Mouse (Mus musculus): Measurements from ENCODE around the gene H2-Ab1. TPM values are rescaled to one million over a fixed set of nuclear protein-coding genes. Genes with fewer than 3 reads are reported as not detected.

The H2-Ab1 gene
- polyA plus RNA-seq, 1 experiment from 2014 or later: 42.0 TPM

- H3K36me3 ChIP-seq: no peaks in the 10 kb centered on the region
- H3K4me1 ChIP-seq: no peaks in the 10 kb centered on the region
- H3K4me2 ChIP-seq: no peak overlapping the region
- WGBS: 56% methylated on average over 6 of the region's 6 CpGs
- H3K9ac ChIP-seq: no peak overlapping the region
- no peak overlapping the region for H3K27ac ChIP-seq
- H3K9me3 ChIP-seq: no peaks in the 10 kb centered on the region
- H3K27me3 ChIP-seq: no peaks in the 10 kb centered on the region; the same call in 1 of the 2 replicates
- H3K4me3 ChIP-seq: no peak overlapping the region
- ATAC-seq (ENCODE audit: borderline replicate concordance, extremely low read depth, low FRiP score, low TSS enrichment): no peak
Observed at GRCm38 (mm10) chr17:34286999-34287398, 29.5 kb downstream of the H2-Ab1 start.

GRCm38 (mm10) chr17:34287648-34288047 is 30.2 kb downstream of the H2-Ab1 start, which contains the start of gene H2-Aa:
Gene H2-Aa (minus strand): TSS chr17:34287823.
- ATAC-seq (ENCODE audit: borderline replicate concordance, extremely low read depth, low FRiP score, low TSS enrichment): peak; percentile 42; the same call in 1 of the 2 replicates
- H3K4me2 ChIP-seq: no peak within 1 kb of the TSS
- no peaks in the 10 kb centered on the region for H3K27me3 ChIP-seq
- 15% methylated on average over 8 of the region's 8 CpGs for WGBS
- no peak within 1 kb of the TSS for H3K9ac ChIP-seq
- no peaks in the 10 kb centered on the region for H3K36me3 ChIP-seq
- no peak within 1 kb of the TSS for H3K4me3 ChIP-seq
- H3K9me3 ChIP-seq: no peaks in the 10 kb centered on the region
- no peaks in the 10 kb centered on the region for H3K4me1 ChIP-seq
- H3K27ac ChIP-seq: no peak within 1 kb of the TSS

- no peaks in the 10 kb centered on the region for H3K4me1 ChIP-seq
- H3K4me3 ChIP-seq: no peak overlapping the region
- no peak for ATAC-seq (ENCODE audit: borderline replicate concordance, extremely low read depth, low FRiP score, low TSS enrichment)
- H3K27ac ChIP-seq: no peak overlapping the region
- H3K9ac ChIP-seq: no peak overlapping the region
- H3K27me3 ChIP-seq: no peaks in the 10 kb centered on the region
- H3K9me3 ChIP-seq: no peaks in the 10 kb centered on the region
- H3K4me2 ChIP-seq: no peak overlapping the region
- H3K36me3 ChIP-seq: no peaks in the 10 kb centered on the region
- WGBS: 57% methylated on average over 3 of the region's 3 CpGs
Observed at GRCm38 (mm10) chr17:34288131-34288530, 30.6 kb downstream of the H2-Ab1 start.

GRCm38 (mm10) chr17:34291609-34292008 is 34.1 kb downstream of the H2-Ab1 start:
- no peak for ATAC-seq (ENCODE audit: borderline replicate concordance, extremely low read depth, low FRiP score, low TSS enrichment)
- Histone ChIP-seq H3K36me3 (no peaks in the 10 kb centered on the region), H3K4me1 (no peaks in the 10 kb centered on the region), H3K27ac (no peak overlapping the region), H3K27me3 (no peaks in the 10 kb centered on the region), H3K4me3 (no peak overlapping the region), H3K9me3 (no peaks in the 10 kb centered on the region), H3K4me2 (no peak overlapping the region), H3K9ac (no peak overlapping the region)
- WGBS: 17% methylated on average over 8 of the region's 8 CpGs

GRCm38 (mm10) chr17:34292570-34292969 is 35.1 kb downstream of the H2-Ab1 start:
- no peaks in the 10 kb centered on the region for H3K27me3 ChIP-seq
- H3K9ac ChIP-seq: no peak overlapping the region
- ATAC-seq (ENCODE audit: borderline replicate concordance, extremely low read depth, low FRiP score, low TSS enrichment): no peak
- H3K27ac ChIP-seq: no peak overlapping the region
- no peak overlapping the region for H3K4me2 ChIP-seq
- no peaks in the 10 kb centered on the region for H3K4me1 ChIP-seq
- no peaks in the 10 kb centered on the region for H3K36me3 ChIP-seq
- no peak overlapping the region for H3K4me3 ChIP-seq
- H3K9me3 ChIP-seq: no peaks in the 10 kb centered on the region
- WGBS: 84% methylated on average over 4 of the region's 4 CpGs

- Histone ChIP-seq H3K9ac (no peak overlapping the region), H3K4me2 (no peak overlapping the region), H3K27ac (no peak overlapping the region), H3K36me3 (no peaks in the 10 kb centered on the region), H3K4me3 (no peak overlapping the region), H3K9me3 (no peaks in the 10 kb centered on the region), H3K27me3 (no peaks in the 10 kb centered on the region), H3K4me1 (no peaks in the 10 kb centered on the region)
- WGBS: 40% methylated on average over 2 of the region's 2 CpGs
- no peak for ATAC-seq (ENCODE audit: borderline replicate concordance, extremely low read depth, low FRiP score, low TSS enrichment)
Observed at GRCm38 (mm10) chr17:34293533-34293932, 36.0 kb downstream of the H2-Ab1 start.

GRCm38 (mm10) chr17:34294249-34294648 is 36.8 kb downstream of the H2-Ab1 start:
- H3K27me3 ChIP-seq: no peaks in the 10 kb centered on the region
- H3K36me3 ChIP-seq: no peaks in the 10 kb centered on the region
- no peaks in the 10 kb centered on the region for H3K4me1 ChIP-seq
- no peak overlapping the region for H3K4me2 ChIP-seq
- H3K9me3 ChIP-seq: no peaks in the 10 kb centered on the region
- H3K4me3 ChIP-seq: no peak overlapping the region
- no peak overlapping the region for H3K9ac ChIP-seq
- no peak for ATAC-seq (ENCODE audit: borderline replicate concordance, extremely low read depth, low FRiP score, low TSS enrichment)
- 65% methylated on average over 4 of the region's 4 CpGs for WGBS
- H3K27ac ChIP-seq: no peak overlapping the region

GRCm38 (mm10) chr17:34295307-34295706 is 37.8 kb downstream of the H2-Ab1 start:
- no peak overlapping the region for H3K4me3 ChIP-seq
- H3K4me1 ChIP-seq: no peaks in the 10 kb centered on the region
- no peaks in the 10 kb centered on the region for H3K36me3 ChIP-seq
- H3K9me3 ChIP-seq: no peaks in the 10 kb centered on the region
- ATAC-seq (ENCODE audit: borderline replicate concordance, extremely low read depth, low FRiP score, low TSS enrichment): no peak
- no peaks in the 10 kb centered on the region for H3K27me3 ChIP-seq
- H3K9ac ChIP-seq: no peak overlapping the region
- H3K27ac ChIP-seq: no peak overlapping the region
- H3K4me2 ChIP-seq: no peak overlapping the region

- Histone ChIP-seq H3K36me3 (no peaks in the 10 kb centered on the region), H3K9me3 (no peaks in the 10 kb centered on the region), H3K27me3 (no peaks in the 10 kb centered on the region), H3K9ac (no peak overlapping the region), H3K4me1 (no peaks in the 10 kb centered on the region), H3K4me3 (peak overlapping the region; percentile 15; the same call in 1 of the 2 replicates), H3K27ac (no peak overlapping the region), H3K4me2 (peak overlapping the region; percentile 47)
- peak; percentile 74; the same call in 1 of the 2 replicates for ATAC-seq (ENCODE audit: borderline replicate concordance, extremely low read depth, low FRiP score, low TSS enrichment)
- 19% methylated on average over 23 of the region's 23 CpGs for WGBS
Observed at GRCm38 (mm10) chr17:34295891-34296794, 38.7 kb downstream of the H2-Ab1 start.

- ATAC-seq (ENCODE audit: borderline replicate concordance, extremely low read depth, low FRiP score, low TSS enrichment): no peak
- no peak overlapping the region for H3K4me2 ChIP-seq
- no peak overlapping the region for H3K9ac ChIP-seq
- no peak overlapping the region for H3K4me3 ChIP-seq
- no peak overlapping the region for H3K27ac ChIP-seq
- WGBS: 52% methylated on average over 3 of the region's 3 CpGs
- H3K27me3 ChIP-seq: no peaks in the 10 kb centered on the region
- no peaks in the 10 kb centered on the region for H3K9me3 ChIP-seq
- no peaks in the 10 kb centered on the region for H3K4me1 ChIP-seq
- no peaks in the 10 kb centered on the region for H3K36me3 ChIP-seq
Observed at GRCm38 (mm10) chr17:34299356-34299755, 41.9 kb downstream of the H2-Ab1 start.

- H3K4me2 ChIP-seq: no peak overlapping the region
- no peak overlapping the region for H3K27ac ChIP-seq
- 70% methylated on average over 8 of the region's 8 CpGs for WGBS
- H3K27me3 ChIP-seq: no peaks in the 10 kb centered on the region
- H3K9me3 ChIP-seq: no peaks in the 10 kb centered on the region
- no peak overlapping the region for H3K4me3 ChIP-seq
- no peak for ATAC-seq (ENCODE audit: borderline replicate concordance, extremely low read depth, low FRiP score, low TSS enrichment)
- H3K4me1 ChIP-seq: no peaks in the 10 kb centered on the region
- H3K36me3 ChIP-seq: no peaks in the 10 kb centered on the region
- no peak overlapping the region for H3K9ac ChIP-seq
Observed at GRCm38 (mm10) chr17:34300071-34300470, 42.6 kb downstream of the H2-Ab1 start.

GRCm38 (mm10) chr17:34300691-34301566 is 43.4 kb downstream of the H2-Ab1 start:
- Histone ChIP-seq H3K4me2 (no peak overlapping the region), H3K27ac (no peak overlapping the region), H3K4me1 (no peaks in the 10 kb centered on the region), H3K4me3 (no peak overlapping the region), H3K9ac (no peak overlapping the region), H3K9me3 (no peaks in the 10 kb centered on the region), H3K27me3 (no peaks in the 10 kb centered on the region), H3K36me3 (no peaks in the 10 kb centered on the region)
- no peak for ATAC-seq (ENCODE audit: borderline replicate concordance, extremely low read depth, low FRiP score, low TSS enrichment)
- WGBS: 69% methylated on average over 23 of the region's 23 CpGs
